Mouse (Mus musculus): ENCODE measurements around the gene Cxadr. TPM values are rescaled to one million over a fixed set of nuclear protein-coding genes. Genes with fewer than 3 reads are reported as not detected.

Gene Cxadr
- polyA plus RNA-seq, 1 experiment from 2014 or later, result 24.5 TPM

GRCm38 (mm10) chr16:78378493-78378892, 77.2 kb downstream of the Cxadr start:
- H3K9ac ChIP-seq (ENCODE audit: low read depth, low read length), result no peak overlapping the region
- WGBS (ENCODE audit: insufficient replicate concordance), result 81% methylated on average over 5 of the region's 5 CpGs
- no peak overlapping the region for H3K4me2 ChIP-seq
- peaks cover 6% of the 10 kb centered on the region for H3K4me1 ChIP-seq (ENCODE audit: control insufficient read depth, insufficient read depth, low read length)
- H3K36me3 ChIP-seq (ENCODE audit: control insufficient read depth, insufficient read depth, low read length), result no peaks in the 10 kb centered on the region
- H3K27ac ChIP-seq (ENCODE audit: low read depth, low read length), result no peak overlapping the region
- no peaks in the 10 kb centered on the region for H3K27me3 ChIP-seq (ENCODE audit: control insufficient read depth, insufficient read depth, low read length)
- no peak overlapping the region for H3K4me3 ChIP-seq (ENCODE audit: low read depth, low read length)
- ATAC-seq (replicated peaks; ENCODE audit: insufficient number of reproducible peaks, low FRiP score, low TSS enrichment), result no peak
- no peaks in the 10 kb centered on the region for H3K9me3 ChIP-seq (replicated peaks; ENCODE audit: control insufficient read depth, low read length)

GRCm38 (mm10) chr16:78389122-78389521, 87.8 kb downstream of the Cxadr start:
- Histone ChIP-seq H3K36me3 (ENCODE audit: control insufficient read depth, insufficient read depth, low read length) (no peaks in the 10 kb centered on the region), H3K4me3 (ENCODE audit: low read depth, low read length) (no peak overlapping the region), H3K4me1 (ENCODE audit: control insufficient read depth, insufficient read depth, low read length) (no peaks in the 10 kb centered on the region), H3K9ac (ENCODE audit: low read depth, low read length) (no peak overlapping the region), H3K27ac (ENCODE audit: low read depth, low read length) (no peak overlapping the region), H3K4me2 (no peak overlapping the region), H3K27me3 (ENCODE audit: control insufficient read depth, insufficient read depth, low read length) (no peaks in the 10 kb centered on the region), H3K9me3 (replicated peaks; ENCODE audit: control insufficient read depth, low read length) (no peaks in the 10 kb centered on the region)
- WGBS (ENCODE audit: insufficient replicate concordance), result 82% methylated on average over 4 of the region's 4 CpGs
- ATAC-seq (replicated peaks; ENCODE audit: insufficient number of reproducible peaks, low FRiP score, low TSS enrichment), result no peak

- no peak overlapping the region for H3K27ac ChIP-seq (ENCODE audit: low read depth, low read length)
- H3K4me1 ChIP-seq (ENCODE audit: control insufficient read depth, insufficient read depth, low read length), result no peaks in the 10 kb centered on the region
- no peak for ATAC-seq (replicated peaks; ENCODE audit: insufficient number of reproducible peaks, low FRiP score, low TSS enrichment)
- H3K4me2 ChIP-seq, result no peak overlapping the region
- WGBS (ENCODE audit: insufficient replicate concordance), result 87% methylated on average over 3 of the region's 3 CpGs
- H3K36me3 ChIP-seq (ENCODE audit: control insufficient read depth, insufficient read depth, low read length), result no peaks in the 10 kb centered on the region
- no peak overlapping the region for H3K4me3 ChIP-seq (ENCODE audit: low read depth, low read length)
- no peaks in the 10 kb centered on the region for H3K27me3 ChIP-seq (ENCODE audit: control insufficient read depth, insufficient read depth, low read length)
- no peaks in the 10 kb centered on the region for H3K9me3 ChIP-seq (replicated peaks; ENCODE audit: control insufficient read depth, low read length)
- no peak overlapping the region for H3K9ac ChIP-seq (ENCODE audit: low read depth, low read length)
Observed at GRCm38 (mm10) chr16:78389986-78390385, 88.7 kb downstream of the Cxadr start.

- Histone ChIP-seq H3K27me3 (ENCODE audit: control insufficient read depth, insufficient read depth, low read length) (no peaks in the 10 kb centered on the region), H3K9me3 (replicated peaks; ENCODE audit: control insufficient read depth, low read length) (no peaks in the 10 kb centered on the region), H3K27ac (ENCODE audit: low read depth, low read length) (no peak overlapping the region), H3K4me3 (ENCODE audit: low read depth, low read length) (no peak overlapping the region), H3K4me1 (ENCODE audit: control insufficient read depth, insufficient read depth, low read length) (no peaks in the 10 kb centered on the region), H3K4me2 (no peak overlapping the region), H3K36me3 (ENCODE audit: control insufficient read depth, insufficient read depth, low read length) (no peaks in the 10 kb centered on the region), H3K9ac (ENCODE audit: low read depth, low read length) (no peak overlapping the region)
- no peak for ATAC-seq (replicated peaks; ENCODE audit: insufficient number of reproducible peaks, low FRiP score, low TSS enrichment)
- WGBS (ENCODE audit: insufficient replicate concordance), result 59% methylated on average over 2 of the region's 2 CpGs
Observed at GRCm38 (mm10) chr16:78391354-78391753, 90.1 kb downstream of the Cxadr start.

- Histone ChIP-seq H3K4me1 (ENCODE audit: control insufficient read depth, insufficient read depth, low read length) (no peaks in the 10 kb centered on the region), H3K27me3 (ENCODE audit: control insufficient read depth, insufficient read depth, low read length) (no peaks in the 10 kb centered on the region), H3K4me2 (no peak overlapping the region), H3K27ac (ENCODE audit: low read depth, low read length) (no peak overlapping the region), H3K9me3 (replicated peaks; ENCODE audit: control insufficient read depth, low read length) (no peaks in the 10 kb centered on the region), H3K4me3 (ENCODE audit: low read depth, low read length) (no peak overlapping the region), H3K36me3 (ENCODE audit: control insufficient read depth, insufficient read depth, low read length) (no peaks in the 10 kb centered on the region), H3K9ac (ENCODE audit: low read depth, low read length) (no peak overlapping the region)
- no peak for ATAC-seq (replicated peaks; ENCODE audit: insufficient number of reproducible peaks, low FRiP score, low TSS enrichment)
- WGBS (ENCODE audit: insufficient replicate concordance), result 82% methylated on average over 6 of the region's 6 CpGs
Observed at GRCm38 (mm10) chr16:78398734-78399133, 97.4 kb downstream of the Cxadr start.

GRCm38 (mm10) chr16:78399423-78399822, 98.1 kb downstream of the Cxadr start:
- H3K27me3 ChIP-seq (ENCODE audit: control insufficient read depth, insufficient read depth, low read length), result no peaks in the 10 kb centered on the region
- no peaks in the 10 kb centered on the region for H3K9me3 ChIP-seq (replicated peaks; ENCODE audit: control insufficient read depth, low read length)
- no peak overlapping the region for H3K4me3 ChIP-seq (ENCODE audit: low read depth, low read length)
- H3K36me3 ChIP-seq (ENCODE audit: control insufficient read depth, insufficient read depth, low read length), result no peaks in the 10 kb centered on the region
- H3K4me1 ChIP-seq (ENCODE audit: control insufficient read depth, insufficient read depth, low read length), result no peaks in the 10 kb centered on the region
- no peak overlapping the region for H3K4me2 ChIP-seq
- no peak overlapping the region for H3K9ac ChIP-seq (ENCODE audit: low read depth, low read length)
- no peak overlapping the region for H3K27ac ChIP-seq (ENCODE audit: low read depth, low read length)
- ATAC-seq (replicated peaks; ENCODE audit: insufficient number of reproducible peaks, low FRiP score, low TSS enrichment), result no peak
- WGBS (ENCODE audit: insufficient replicate concordance), result 82% methylated on average over 3 of the region's 3 CpGs

GRCm38 (mm10) chr16:78402316-78402715, 101.0 kb downstream of the Cxadr start:
- no peaks in the 10 kb centered on the region for H3K36me3 ChIP-seq (ENCODE audit: control insufficient read depth, insufficient read depth, low read length)
- H3K4me3 ChIP-seq (ENCODE audit: low read depth, low read length), result no peak overlapping the region
- 10% methylated on average over 2 of the region's 2 CpGs for WGBS (ENCODE audit: insufficient replicate concordance)
- H3K9ac ChIP-seq (ENCODE audit: low read depth, low read length), result no peak overlapping the region
- H3K27me3 ChIP-seq (ENCODE audit: control insufficient read depth, insufficient read depth, low read length), result no peaks in the 10 kb centered on the region
- peak; percentile 63 for ATAC-seq (replicated peaks; ENCODE audit: insufficient number of reproducible peaks, low FRiP score, low TSS enrichment)
- no peak overlapping the region for H3K4me2 ChIP-seq
- no peak overlapping the region for H3K27ac ChIP-seq (ENCODE audit: low read depth, low read length)
- H3K4me1 ChIP-seq (ENCODE audit: control insufficient read depth, insufficient read depth, low read length), result no peaks in the 10 kb centered on the region
- H3K9me3 ChIP-seq (replicated peaks; ENCODE audit: control insufficient read depth, low read length), result no peaks in the 10 kb centered on the region

- Histone ChIP-seq H3K4me2 (no peak overlapping the region), H3K4me3 (ENCODE audit: low read depth, low read length) (no peak overlapping the region), H3K4me1 (ENCODE audit: control insufficient read depth, insufficient read depth, low read length) (no peaks in the 10 kb centered on the region), H3K27ac (ENCODE audit: low read depth, low read length) (no peak overlapping the region), H3K9ac (ENCODE audit: low read depth, low read length) (no peak overlapping the region), H3K9me3 (replicated peaks; ENCODE audit: control insufficient read depth, low read length) (no peaks in the 10 kb centered on the region), H3K36me3 (ENCODE audit: control insufficient read depth, insufficient read depth, low read length) (no peaks in the 10 kb centered on the region), H3K27me3 (ENCODE audit: control insufficient read depth, insufficient read depth, low read length) (no peaks in the 10 kb centered on the region)
- ATAC-seq (replicated peaks; ENCODE audit: insufficient number of reproducible peaks, low FRiP score, low TSS enrichment), result no peak
- 78% methylated on average over 2 of the region's 2 CpGs for WGBS (ENCODE audit: insufficient replicate concordance)
Observed at GRCm38 (mm10) chr16:78406657-78407056, 105.4 kb downstream of the Cxadr start.

- H3K27ac ChIP-seq (ENCODE audit: low read depth, low read length), result no peak overlapping the region
- H3K4me3 ChIP-seq (ENCODE audit: low read depth, low read length), result no peak overlapping the region
- 80% methylated on average over 6 of the region's 6 CpGs for WGBS (ENCODE audit: insufficient replicate concordance)
- no peaks in the 10 kb centered on the region for H3K4me1 ChIP-seq (ENCODE audit: control insufficient read depth, insufficient read depth, low read length)
- H3K36me3 ChIP-seq (ENCODE audit: control insufficient read depth, insufficient read depth, low read length), result no peaks in the 10 kb centered on the region
- no peak for ATAC-seq (replicated peaks; ENCODE audit: insufficient number of reproducible peaks, low FRiP score, low TSS enrichment)
- no peaks in the 10 kb centered on the region for H3K9me3 ChIP-seq (replicated peaks; ENCODE audit: control insufficient read depth, low read length)
- H3K4me2 ChIP-seq, result no peak overlapping the region
- no peaks in the 10 kb centered on the region for H3K27me3 ChIP-seq (ENCODE audit: control insufficient read depth, insufficient read depth, low read length)
- no peak overlapping the region for H3K9ac ChIP-seq (ENCODE audit: low read depth, low read length)
Observed at GRCm38 (mm10) chr16:78407855-78408254, 106.6 kb downstream of the Cxadr start.

Measured in heart, embryonic 11.5 days (tissue).